Mouse (Mus musculus) layer of hippocampus, adult 8-10 months (tissue): ENCODE results near the gene Cs. TPM values are rescaled to one million over a fixed set of nuclear protein-coding genes. Genes with fewer than 3 reads are reported as not detected.

Source experiments
- DNase-seq, 2 experiments: peaks; one replicate each; pipeline ENCODE4 v3.0.0; 2022; ENCODE audit warnings: low spot score in 2 of 2
- total RNA-seq, 4 experiments: library from RNA; stranded (reverse); gene quantifications; 2 replicates each; pipeline ENCODE4 v1.2.4; 2022

Cs gene
- total RNA-seq, 4 experiments from 2014 or later = 221 to 231 (median 224) TPM

DNA sequence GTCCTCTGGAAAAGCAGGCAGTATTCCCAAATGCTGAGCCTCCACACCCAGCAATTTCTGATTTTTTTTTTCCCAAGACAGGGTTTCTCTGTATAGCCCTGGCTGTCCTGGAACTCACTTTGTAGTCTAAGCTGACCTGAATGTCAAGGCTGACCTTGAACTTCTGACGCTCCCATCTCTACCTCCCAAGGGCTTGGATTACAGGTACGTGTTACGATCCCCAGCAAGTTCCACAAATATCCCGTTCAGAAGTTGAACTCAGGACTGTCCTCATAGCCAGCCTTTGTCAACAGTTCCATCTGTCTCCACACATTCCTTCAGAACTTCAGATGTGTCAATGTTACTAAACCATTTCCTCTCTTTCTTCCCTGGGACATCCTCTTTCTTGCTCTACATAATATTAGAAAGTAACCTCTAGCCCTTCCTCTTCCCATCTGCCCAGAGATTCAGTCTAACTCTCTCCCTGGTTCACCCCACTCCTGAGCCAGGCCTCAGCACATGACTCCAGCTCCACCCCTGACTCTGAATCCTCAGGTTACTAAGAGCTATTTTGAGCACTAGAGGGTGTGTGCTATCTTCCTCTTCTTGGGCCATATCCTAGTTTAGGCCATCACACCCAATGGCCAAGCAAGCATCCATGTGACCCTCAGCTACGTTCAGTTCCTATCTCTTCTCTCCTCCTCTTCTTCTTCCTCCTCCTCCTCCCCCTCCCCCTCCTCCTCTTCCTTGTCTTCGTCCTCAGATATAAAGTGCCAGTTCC lies 35.6 kb downstream of the Cs start:
- DNase-seq = no peak

GRCm38 (mm10) chr10:128374393-128374792 lies 36.9 kb downstream of the Cs start:
- no peak for DNase-seq

GRCm38 (mm10) chr10:128376099-128376454 lies 38.5 kb downstream of the Cs start:
- DNase-seq = no peak

DNA sequence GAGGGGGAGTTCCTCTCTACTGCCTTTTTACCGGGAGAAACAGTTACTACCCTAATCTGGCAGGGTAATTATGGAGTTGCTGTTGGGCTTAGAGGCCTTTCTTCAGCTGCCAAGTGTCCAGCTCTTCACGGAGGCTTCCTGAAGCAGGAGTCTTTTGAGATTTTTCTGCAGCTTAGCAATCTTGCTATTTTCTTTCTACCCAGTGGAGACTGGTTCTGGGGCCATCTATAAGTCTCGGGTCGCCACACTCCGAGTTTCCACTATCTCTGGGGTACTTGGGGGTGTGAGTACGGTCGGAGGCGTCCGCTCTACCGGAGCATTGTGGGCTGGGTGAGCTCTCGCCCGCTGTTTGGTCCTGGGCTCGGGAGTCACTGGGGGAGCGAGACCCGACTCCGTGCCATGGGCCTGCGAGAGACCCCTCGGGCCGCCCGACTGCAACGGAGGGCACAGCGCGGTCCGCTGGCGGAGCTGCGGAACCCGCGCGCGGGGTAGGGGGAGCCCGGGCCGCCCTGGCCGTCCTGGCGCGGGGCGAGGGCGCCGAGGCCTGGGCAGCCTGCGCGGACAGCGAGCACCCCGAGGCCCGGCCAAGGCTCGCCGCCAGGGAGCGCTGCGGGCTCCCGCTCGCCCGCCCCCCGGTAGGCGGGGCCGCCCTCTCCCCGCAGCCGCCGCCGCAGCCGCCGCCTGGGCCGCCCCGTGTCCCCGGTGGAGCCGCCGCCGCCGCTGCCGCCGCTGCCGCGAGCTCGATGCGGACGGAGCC lies 39.1 kb downstream of the Cs start, which contains the start of gene Ankrd52:
TSS of gene Ankrd52 (plus strand) at position 661 of the 757 bp plus-strand sequence.
- peak in 1 of 2 experiments; percentile 72 for DNase-seq

GRCm38 (mm10) chr10:128377222-128377939 lies 39.8 kb downstream of the Cs start:
- peak in 1 of 2 experiments; percentile 41 for DNase-seq

DNA sequence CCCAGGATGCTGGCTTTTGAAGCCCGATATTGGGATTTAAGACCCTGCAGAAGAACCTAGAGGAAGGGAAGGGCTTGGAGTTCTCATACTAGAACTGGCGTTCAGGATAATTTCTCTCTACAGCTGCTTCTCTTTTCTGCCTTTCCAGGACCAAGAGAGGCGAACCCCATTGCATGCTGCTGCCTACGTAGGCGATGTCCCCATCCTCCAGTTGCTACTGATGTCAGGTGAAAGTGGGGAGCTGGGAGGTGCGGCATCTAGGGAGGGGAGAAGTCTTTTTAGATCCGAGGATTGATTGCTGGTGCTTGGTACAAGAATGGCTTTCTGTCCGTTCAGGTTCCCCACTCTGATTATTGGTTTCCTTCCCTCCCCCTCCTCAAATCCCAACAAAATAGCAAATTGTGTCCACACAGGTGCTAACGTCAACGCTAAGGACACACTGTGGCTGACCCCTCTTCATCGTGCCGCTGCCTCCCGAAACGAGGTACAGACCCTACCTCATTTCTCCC lies 40.5 kb downstream of the Cs start:
- DNase-seq = no peak

- no peak for DNase-seq
These were observed 40.9 kb downstream of the Cs start for GRCm38 (mm10) chr10:128378462-128378861.

DNA sequence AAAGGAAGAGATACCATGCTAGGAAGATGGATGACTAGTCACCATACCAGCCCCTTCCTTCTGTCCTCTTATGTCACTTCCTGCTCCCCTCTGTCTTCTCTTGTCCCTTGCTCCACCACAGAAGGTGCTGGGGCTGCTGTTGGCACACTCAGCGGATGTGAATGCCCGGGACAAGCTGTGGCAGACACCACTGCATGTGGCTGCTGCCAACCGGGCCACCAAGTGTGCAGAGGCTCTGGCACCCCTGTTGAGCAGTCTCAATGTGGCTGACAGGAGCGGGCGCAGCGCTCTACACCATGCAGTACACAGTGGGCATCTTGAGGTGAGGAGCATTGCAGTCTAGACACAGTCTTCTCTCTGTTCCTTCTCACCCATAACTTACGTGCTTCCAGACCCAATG lies 41.7 kb downstream of the Cs start:
- DNase-seq = no peak

DNA sequence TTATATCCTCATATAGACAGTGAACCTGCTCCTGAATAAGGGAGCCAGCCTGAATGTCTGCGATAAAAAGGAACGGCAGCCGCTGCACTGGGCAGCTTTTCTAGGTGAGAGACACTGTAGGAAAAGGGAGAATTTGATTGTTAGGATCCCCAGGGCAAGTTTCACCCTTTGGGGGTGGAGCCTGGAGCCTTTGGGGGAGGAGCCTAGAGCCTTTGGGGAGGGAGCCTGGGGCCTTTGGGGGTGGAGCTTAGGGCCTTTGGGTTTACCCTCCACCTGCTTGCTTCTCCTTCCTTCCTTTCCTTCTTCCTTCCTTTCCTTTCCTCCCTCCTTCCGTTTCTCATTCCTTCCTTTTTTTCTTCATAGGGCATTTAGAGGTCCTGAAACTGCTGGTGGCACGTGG lies 43.0 kb downstream of the Cs start:
- DNase-seq = no peak

- no peak for DNase-seq
These were observed 44.9 kb downstream of the Cs start for GRCm38 (mm10) chr10:128382482-128382881.

DNA sequence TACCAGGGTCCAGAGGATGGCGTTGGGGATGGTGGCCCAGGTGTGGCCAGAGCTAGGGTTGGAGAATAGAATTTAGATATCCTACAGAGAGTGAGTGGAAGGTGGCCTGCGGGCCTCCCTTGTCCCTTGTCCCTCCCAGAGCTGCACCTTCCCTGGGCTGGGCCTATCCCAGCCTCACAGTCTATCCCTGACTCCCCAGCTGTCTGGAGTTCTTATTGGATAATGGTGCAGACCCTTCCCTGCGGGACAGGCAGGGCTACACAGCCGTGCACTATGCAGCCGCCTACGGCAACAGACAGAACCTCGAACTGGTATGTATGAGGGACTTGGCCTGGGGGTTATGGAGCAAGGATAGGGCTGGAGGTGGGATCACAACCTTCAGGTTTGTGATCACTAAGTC lies 48.4 kb downstream of the Cs start:
- DNase-seq = no peak

- no peak for DNase-seq
These were observed 51.4 kb downstream of the Cs start for GRCm38 (mm10) chr10:128388941-128389340.

GRCm38 (mm10) chr10:128389570-128389969 lies 52.0 kb downstream of the Cs start:
- no peak for DNase-seq

DNA sequence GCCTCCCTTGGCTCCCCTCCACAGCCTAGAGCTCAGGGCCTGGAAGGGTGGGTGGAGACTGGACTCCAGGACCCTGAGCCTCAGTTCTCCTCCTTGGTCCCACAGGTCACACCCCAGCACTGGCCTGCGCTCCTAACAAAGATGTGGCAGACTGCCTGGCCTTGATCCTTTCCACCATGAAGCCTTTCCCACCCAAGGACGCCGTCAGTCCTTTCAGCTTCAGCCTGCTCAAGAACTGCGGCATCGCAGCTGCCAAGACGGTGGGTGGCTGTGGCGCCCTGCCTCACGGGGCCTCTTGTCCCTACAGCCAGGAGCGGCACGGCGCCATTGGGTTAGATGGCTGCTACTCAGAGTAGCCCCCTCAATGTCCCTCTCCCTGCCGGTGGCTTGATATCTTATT lies 52.8 kb downstream of the Cs start:
- DNase-seq = no peak

- no peak for DNase-seq
These were observed 54.3 kb downstream of the Cs start for GRCm38 (mm10) chr10:128391850-128392249.

- no peak for DNase-seq
These were observed 58.6 kb downstream of the Cs start for GRCm38 (mm10) chr10:128396017-128396673.

GRCm38 (mm10) chr10:128396716-128397264 lies 59.3 kb downstream of the Cs start:
- no peak for DNase-seq

- no peak for DNase-seq
These were observed 59.9 kb downstream of the Cs start for GRCm38 (mm10) chr10:128397466-128397865.

GRCm38 (mm10) chr10:128400338-128400737 lies 62.8 kb downstream of the Cs start:
- no peak for DNase-seq

DNA sequence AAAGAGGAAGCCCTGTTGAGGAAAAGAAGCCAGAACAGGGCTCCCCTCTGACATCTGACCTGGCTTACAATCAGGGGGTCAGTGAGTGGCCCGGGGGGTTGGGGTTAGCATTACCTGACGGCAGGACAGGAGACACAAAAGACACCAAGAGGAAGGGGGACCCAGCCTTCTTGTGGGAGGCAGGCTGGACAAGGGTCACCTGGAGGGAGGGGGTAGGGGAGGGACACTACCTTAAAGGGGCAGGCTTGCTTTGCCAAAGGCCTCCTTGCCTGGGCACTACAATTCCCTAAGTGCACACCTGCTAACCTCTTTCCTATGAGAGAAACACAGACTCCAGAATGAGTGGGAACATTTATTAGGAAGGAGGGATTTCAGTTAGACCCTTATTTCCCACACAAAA lies 63.5 kb downstream of the Cs start, which contains the start of gene Slc39a5:
TSS of gene Slc39a5 (minus strand) at position 174 of the 400 bp plus-strand sequence.
- DNase-seq = no peak

GRCm38 (mm10) chr10:128401638-128402037 lies 64.1 kb downstream of the Cs start:
- no peak for DNase-seq
